Mouse (Mus musculus): ENCODE measurements around the gene Fev.

GRCm38 (mm10) chr1:74843090-74843489 is 42.1 kb downstream of the Fev start:
- TF ChIP-seq CTCF (IDR thresholded peaks at IDR 0.05; ENCODE audit: low read depth, low read length) (no peak), POLR2A (IDR thresholded peaks at IDR 0.05; ENCODE audit: borderline replicate concordance, low read depth, low read length) (no peak)
